Mouse (Mus musculus): Measurements from ENCODE around the gene Ttll1.
"Not testable (repeated sequence)": the region's sequence is repeated elsewhere in the genome, so short reads cannot be mapped to it uniquely, and the experiment has no call there.

Gene Ttll1

DNA sequence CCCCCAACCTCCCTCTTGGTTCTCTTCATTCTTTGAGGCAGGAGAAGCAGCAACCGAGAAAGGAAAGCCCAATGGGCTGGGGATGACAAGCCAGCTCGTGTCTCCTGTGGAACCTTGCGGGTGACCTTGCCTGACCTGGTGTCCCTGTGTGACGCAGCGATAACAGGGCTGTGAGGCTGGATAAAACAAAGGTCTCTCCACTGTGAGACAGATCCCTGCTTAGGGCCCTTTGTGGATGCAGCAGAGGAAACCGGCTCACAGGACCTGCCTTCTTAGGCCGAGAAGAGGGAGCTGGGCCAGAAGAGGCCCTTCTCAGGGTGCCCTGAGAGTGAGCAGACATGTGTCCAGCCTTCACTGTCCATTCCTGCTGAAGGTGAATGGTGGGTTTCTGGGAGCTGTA, 12.5 kb upstream of the Ttll1 start:
- DNase-seq = no peak

DNA sequence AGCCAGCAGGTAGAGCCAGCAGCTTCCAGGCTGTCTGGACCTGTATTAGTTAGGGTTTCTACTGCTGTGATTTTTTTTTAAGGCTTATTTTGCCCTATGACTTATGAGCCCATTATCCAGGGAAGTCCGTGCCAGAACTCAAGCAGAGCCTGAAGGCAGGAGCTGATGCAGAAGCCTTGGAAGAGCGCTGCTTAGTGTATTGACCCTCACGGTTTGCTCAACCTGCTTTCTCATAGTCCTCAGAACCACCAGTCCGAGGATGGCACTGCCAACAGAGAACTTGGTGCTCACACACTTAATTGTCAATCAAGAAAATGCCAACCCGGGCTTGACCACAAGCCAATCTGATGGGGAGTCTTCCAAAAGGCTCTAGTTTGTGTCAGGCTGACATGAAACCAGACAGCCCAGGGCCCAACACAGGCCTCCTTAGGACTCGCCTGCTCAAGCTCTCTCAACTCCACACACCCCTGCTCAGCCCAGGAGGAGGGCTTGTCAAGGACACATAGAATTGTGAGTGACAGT, 10.2 kb upstream of the Ttll1 start:
- no peak for DNase-seq

DNA sequence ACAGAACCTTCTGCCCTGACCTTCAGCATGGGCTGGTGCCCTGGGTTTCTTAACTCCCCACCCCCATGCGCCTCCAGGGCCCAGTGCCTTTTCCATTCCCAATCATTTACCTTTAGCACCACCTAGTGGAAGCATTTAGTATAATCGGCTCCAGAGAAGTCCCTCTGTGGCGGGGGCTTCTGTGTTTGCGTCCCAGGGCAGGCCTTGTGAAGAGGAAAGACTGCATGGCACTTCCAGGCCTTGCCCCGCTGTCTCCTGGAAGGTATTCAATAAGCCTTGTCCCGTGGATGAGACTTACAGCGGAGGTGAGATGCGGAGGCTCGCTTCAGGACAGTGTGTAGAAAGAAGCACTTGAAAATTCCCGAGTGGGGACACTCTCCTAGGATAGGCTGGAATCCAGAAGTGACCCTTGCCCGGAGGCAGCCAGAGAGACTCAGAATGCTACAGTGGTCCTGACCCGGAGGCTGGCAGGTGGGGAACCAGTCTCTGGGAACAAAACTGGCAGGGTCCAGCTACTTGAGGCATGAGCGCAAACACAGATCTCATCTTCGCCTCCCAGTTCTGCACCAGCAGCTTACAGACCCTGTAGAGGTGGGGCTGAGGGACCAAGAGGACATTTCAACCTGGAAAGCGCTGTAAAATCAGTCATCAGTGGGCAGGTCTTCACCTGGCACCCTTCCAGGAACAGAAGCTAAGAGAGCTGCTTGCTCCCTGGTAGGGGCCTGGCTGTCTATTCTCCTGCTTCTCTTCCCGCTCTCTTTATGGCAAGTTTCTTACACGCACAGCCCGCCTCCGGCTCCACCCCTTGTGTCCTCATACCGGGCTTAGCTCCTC, 7.7 kb upstream of the Ttll1 start:
- peak; percentile 74 for DNase-seq

DNA sequence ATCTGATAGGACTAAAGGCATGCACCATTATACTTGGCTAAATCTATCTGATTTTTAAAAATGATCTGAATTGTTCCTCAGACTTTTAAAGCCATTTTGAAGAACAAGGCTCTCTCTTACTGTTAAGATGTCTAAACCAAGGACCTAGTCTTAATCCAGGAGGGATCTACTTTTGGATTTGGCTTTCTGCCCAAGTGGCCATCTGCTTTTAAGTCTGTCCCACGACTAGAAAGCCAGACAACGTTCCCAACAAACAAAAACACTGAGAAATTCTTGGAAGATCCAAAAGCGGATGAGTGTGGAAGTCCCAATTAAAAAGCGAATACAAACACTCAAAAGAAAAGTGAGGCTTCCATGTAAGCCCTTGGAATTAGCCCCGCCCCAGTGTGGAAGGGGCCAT, 4.3 kb upstream of the Ttll1 start:
- no peak for DNase-seq

DNA sequence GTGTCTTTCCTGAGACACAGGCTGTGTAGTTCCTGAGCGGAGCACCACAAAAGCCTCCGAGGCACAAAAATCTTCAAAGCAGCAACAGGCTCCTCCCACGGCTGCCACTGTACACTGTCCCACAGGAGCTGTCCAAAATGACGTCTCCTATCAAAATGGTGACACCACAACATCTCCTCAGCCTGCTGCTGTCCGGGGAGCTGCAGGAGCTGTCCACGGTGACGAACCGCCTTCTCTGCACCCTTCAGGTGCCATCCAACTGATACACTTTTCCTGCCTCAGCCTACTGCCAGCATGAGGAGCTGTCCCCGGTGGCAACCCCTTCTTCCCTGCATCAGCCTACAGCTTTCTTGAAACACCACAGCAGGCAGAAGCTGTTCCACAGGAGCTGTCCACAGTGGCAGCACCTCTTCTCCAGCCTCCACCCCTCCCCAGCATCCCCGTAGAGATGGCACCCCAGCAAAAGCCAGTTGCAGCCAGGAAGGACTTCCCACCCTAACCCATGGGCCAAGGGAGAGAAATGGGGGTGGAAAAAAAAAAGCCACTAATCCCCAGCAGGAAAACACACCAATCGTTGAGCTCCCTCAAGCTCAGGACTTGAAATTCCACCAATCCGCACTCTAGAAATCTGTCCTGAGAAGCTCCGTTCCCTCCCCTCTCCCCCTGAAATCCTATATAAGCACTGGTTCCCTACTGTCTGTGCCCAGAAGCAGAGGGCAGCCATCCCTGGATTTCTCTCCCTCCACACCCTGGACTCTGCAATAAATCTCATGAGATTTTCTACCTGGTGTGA, 2.0 kb upstream of the Ttll1 start:
- no peak for DNase-seq

DNA sequence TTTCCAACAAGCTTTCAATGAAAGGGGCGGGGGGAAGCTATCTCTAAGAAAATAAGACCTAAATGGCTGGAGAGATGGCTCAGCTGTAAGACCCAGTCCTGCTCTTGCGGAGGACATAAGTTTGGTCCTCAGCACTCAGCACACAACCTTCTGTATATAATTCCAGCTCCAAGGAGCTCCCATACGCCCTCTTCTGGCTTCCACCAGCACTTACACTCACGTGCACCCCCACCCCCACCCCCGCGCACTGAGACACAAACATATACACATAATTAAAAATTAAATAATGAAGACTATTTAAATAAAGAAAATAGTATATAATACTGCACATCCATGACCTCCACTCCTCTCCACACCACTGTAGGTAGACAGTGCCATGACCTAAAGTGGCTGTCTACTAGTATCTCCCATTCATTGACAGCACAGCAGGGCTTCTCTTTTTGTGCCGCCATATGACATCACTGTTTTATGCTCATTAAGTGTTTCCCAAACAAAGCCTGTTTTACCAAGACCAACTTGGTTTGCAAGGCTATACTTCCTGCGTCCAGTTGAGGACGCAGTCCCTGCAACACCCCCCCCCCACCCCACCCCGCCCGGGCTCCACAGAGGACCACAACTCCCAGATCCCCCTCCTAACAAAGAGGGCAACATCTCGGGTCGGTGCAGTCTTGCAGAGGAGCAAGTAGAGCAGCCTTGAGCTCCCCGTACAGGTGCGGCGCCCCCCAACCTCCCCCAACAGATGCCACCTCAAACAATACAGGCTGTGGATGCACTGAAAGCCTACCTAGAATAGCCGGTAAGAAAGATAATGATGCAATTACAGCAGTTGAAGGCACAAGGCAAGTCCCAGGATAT, 516 bp downstream of the Ttll1 start:
- DNase-seq = no peak

DNA sequence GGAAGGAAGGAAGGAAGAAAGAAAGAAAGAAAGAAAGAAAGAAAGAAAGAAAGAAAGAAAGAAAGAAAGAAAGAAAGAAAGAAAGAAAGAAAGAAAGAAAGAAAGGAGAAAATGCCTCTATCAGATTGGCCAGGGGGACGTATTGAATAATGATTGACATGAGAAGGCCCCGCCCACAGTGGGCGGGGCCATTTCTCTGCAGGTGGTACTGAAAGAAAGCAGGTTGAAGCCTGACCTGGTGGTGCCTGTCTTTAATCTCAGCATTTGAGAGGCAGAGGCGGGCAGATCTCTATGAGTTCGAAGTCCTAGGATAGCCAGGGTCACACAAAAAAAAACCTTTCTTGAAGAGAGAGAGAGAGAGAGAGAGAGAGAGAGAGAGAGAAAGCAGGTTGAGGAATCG, 9.2 kb downstream of the Ttll1 start:
- DNase-seq = not testable (repeated sequence)

DNA sequence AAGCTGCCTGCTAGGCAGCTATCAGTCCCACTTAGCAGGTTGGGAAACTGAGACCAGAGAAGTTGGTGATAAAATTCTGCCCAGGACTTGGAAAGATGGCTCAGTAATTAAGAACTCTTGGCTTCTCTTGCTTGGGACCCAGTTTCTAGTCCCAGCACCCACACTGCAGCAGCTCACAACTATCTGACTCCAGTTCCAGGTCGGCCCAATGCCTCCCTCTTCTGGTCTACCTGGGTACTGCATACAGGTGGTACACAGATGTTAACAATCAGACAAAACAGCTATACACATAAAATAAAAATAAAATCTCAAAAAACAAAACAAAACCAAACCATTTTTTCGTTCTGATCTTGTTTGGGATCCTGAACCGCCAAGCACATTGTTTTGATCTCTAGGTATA, 10.3 kb downstream of the Ttll1 start:
- DNase-seq = peak; percentile 57

DNA sequence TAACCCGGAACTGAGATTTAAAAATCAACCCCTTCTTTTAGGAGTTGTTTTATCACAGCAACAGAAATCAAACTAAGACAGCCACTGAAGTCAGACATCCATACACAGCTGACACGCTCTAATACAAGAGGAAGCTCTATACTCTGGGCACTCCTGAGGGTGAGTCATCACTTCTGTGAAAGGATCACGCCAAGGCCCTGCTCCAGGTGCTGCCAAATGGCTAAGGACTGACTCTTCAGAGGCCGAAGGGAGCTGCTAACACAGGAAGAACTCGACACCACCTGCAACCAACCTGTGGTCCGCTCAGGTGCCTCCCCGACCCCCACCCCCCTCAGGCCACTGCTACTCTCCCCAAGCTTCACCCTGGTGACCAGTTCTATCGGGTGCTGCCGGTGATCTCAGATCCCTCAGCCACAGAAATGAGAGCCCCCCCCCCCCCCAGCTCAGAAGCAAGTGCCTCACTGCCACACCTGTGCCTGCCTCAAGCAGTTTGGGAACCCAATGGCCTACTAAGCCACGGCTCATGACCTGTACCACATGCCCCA, 11.4 kb downstream of the Ttll1 start:
- DNase-seq = no peak

DNA sequence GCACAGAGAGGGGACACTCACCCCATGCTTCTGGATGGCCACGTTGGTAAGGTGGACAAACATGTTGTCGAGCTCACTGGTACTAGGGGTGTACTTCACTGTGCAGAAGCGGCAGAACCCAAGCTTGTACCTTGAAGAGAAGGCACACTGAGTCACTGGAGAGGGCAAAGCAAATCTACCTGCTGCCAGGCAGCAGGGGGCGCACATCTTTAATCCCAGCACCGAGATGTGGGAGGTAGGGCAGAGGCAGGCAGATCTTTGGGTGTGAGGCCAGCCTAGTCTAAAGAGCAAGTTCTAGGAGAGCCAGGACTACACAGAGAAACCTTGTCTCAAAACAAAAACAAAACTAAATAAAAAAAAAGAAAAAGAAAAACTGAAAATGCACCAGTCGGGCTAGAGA, 13.4 kb downstream of the Ttll1 start:
- DNase-seq = no peak

DNA sequence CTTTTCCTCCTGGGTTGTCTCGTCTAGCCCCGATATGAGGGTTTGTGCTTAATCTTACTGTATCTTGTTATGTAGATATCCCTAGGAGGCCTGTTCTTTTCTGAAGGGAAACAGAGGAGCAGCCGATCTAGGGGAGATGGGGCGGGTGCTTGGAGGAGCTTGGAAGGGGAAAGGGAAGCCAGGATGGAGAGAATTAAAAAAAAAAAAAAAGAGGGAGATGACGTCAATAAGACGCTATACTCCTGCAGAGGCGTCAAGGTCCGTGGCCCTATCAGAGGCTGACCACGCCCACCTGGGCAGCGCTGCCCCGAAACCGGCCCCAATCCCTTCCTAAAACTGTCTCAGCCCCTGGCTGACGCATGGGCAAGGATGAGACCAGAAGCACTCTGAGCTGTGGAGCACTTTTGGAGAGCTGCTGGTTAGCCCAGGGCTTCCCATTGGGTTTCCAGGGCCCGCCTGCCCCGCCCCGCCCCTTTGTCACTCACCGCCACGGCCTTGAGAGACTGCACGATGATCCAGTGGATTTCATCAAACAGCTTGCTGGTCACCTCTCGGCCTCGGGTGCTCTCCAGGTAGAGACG, 14.8 kb downstream of the Ttll1 start:
- no peak for DNase-seq

DNA sequence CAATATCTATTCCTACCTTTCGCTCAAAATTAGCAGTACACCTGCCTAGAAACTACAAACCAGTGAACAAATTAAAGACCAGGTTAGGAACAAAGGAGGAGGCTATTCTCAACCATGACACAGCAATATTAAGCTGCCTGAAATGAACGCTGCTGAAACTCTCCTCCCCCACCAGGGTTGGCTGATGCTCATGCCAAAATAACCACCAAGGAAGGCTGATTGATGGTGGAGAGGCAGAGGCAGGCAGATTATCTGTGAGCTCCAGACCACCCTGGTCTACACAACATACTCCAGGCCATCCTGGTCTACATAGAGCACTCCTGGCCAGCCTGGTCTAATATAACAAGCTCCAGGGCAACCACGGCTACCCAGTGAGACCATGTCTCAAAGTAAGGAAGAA, 15.5 kb downstream of the Ttll1 start:
- DNase-seq = no peak

DNA sequence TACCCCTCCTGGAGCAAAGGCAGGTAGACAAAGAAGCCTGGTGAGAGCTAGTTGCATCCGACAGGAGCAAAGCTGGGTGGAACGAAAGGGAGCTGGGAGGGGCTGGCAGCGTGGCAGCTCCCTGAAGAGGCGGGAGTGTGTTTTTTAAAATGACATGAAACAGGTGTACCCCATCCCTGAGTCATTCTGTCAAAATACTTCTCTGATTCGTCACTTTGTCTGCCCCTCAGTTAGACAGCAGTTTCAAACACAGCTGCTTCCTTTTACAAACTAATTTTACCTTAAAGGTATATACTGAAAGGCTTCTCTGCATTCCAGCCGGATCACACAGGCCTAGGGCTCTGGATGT, 16.1 kb downstream of the Ttll1 start:
- DNase-seq = no peak

DNA sequence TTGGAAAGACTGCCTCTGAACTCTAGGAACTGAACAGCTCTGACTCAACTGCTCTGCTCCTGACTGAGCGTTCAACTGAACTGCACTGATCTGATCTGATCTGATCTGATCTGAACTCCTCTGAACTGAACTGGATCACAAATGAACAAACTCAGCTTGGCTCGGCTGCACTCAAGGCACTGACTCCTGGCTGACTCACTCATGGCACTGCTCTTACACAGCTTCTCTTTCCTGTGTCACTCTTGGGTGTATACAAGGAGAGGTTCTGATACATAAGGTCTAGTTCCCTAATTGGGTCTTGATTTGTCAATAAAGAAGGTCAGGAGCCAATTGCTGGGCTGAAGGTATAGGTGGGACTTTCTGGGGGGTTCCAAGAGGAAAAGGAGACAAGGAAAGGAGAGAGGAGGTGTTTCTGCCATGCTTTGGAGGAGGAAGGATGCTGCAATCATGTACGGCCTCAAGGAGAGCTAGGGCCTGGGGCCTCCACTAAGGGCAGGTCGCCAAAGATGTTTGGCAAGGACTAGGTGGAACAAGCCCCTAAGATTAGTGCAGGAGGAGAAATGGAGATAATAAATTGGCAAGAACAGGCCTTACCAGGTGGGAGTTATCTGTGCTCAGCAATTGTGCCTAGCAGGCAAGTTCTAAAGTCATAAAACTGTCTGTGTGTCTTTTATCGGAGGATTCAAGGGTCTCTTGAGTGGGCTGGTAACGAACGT, 16.7 kb downstream of the Ttll1 start:
- DNase-seq = no peak

DNA sequence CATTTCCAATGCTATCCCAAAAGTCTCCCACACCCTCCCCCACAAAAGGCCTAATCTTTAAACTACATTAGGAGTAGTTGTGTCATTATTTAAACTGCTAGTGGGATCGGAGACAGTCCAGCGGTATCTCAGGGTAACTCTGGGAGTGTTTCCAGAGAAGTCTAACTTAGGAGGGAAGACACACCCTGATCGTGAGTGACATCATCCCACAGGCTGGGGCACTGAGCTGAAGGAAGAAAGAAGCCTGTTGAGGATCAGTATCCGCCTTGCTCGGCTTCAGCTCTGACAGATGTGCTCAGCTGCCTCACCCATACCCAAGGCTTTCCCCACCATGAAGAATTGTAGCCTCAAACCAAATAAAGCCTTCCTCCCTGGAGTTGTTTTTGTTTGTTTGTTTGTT, 18.8 kb downstream of the Ttll1 start:
- DNase-seq = no peak

DNA sequence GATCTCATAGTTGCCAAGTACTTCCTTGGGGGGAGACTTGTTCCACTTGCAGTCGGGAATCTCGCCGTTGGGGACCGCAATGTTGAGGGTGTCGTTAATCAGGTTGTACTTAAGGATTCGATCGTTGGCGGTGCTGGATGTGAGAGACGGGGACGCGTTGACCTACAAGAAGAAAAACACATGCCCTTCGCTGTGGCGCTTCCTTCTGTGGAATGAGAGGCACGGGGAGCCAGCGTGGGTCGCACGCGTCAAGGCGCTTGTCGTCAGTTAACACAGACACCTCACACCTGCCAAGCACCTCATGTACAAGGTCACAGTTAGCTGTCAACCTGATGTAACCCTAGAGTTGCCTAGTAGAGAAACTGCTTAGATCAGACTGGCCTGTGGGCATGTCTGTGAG, 21.2 kb downstream of the Ttll1 start:
- no peak for DNase-seq

DNA sequence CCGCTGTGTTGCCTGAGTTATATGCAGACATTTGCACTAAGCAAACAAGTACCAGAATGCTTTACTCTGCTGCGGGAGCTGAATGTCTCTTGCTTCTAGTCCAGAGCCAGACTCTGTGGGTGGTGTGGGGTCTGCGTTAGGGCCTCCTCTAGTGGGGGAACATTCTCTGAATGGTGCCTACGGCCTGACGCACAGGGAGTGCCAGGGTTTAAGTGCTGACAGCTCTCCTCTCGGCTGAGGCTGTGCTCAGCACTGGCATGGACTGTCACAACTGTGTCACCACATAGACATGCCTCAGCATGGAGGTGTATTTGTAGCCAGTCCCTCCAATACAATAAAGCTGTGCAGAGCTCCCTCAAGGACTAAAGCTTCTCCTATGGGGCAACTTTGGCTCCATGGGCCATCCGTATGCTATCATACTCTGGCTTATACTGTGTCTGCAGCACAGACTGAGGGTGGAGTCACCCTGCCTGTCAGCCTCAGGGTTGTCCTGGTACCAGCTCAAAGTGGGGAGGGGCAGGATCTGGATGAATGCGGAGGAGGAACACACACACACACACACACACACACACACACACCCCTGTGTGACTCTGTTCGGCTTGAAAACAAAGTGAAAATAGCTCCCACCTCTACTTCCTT, 23.1 kb downstream of the Ttll1 start:
- DNase-seq = no peak

DNA sequence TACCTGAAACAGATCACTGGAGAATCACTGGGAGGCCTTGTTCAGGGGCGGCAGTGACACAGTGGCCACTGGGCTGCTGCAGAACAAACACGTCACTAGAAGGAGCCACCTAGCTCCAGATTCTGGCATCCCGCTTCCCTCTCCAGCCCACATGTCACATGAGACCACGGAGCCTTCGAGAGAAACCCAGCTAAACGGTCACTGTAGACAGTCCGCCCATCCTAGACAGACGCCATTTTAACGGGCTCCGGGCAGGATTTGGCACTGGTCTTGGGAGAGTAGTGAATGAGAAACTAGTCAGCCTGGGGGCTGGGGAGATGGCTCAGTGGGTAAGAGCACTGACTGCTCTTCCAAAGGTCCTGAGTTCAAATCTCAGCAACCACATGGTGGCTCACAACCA, 26.4 kb downstream of the Ttll1 start:
- DNase-seq = no peak

DNA sequence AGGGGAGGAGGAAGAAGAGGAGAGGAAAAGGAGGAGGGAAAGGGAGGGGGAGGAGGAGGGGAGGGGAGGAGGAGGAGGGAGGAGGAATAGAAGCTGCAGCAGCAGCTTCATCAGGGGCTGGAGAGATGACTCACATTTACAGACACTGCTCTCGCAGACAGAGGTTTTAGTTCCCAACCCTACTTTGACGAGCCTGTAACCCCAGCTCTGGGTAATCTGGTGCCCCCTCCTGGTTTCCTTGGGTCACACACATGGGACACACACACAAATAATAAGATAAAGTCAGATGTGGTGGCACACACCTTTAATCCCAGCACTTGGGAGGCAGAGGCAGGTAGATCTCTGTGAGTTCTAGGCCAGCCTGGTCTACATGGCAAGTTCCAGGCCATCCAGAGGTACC, 27.2 kb downstream of the Ttll1 start:
- no peak for DNase-seq

DNA sequence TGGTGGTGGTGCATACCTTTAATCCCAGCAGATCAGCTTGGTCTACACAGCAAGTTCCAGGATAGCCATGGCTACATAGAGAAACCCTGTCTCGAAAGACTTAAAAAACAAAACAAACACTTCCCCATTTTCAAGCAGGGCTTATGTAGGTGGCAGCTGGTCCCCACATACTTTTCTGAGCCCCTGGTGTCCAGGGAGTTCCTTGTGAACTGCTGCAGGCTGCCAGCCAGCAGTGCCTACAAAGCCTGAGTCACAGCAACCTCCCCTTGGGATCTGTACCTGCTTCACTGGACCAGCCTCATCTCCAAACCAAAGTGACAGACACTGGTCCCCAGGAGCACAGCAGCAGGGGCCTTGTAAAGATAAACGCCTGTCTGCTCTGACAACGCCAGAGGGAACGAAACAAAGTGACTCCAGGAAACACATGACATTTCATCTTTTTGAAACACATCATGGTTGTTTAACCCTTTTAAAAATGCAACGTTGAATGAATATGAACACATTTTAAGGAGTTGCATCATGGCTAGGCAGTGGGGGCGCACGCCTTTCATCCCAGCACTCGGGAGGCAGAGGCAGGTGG, 28.0 kb downstream of the Ttll1 start:
- DNase-seq = no peak

DNA sequence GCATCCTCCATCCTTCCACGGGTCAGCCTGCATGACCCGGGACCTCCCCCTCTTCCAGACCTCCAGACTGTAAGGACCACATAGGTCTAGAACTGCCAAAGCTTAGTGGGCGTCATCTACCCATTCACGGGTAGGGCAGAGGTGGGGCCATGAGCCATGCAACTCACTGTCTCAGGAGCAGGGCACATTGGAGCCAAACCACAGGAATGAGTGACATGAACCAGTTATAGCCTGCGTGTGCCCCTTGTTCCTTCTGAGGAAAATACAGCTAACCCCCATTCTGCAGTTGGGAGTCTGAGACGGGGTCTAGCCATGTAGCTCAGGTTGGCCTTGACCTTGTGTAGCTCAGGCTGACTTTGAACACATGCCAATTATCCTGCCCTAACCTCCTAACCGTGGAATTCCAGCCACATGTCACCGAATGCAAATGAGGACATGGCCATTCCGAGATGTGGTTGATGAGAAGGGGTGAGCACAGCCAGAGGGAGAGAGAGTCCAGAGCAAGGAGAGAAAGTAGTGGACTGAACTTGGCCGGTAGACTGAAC, 29.4 kb downstream of the Ttll1 start:
- DNase-seq = no peak

Measured in kidney, adult 18-20 months (tissue).